Mouse (Mus musculus) megakaryocyte, adult 5-6 weeks (primary cell): ENCODE data around the gene Hacl1. TPM values are rescaled to one million over a fixed set of nuclear protein-coding genes. Genes with fewer than 3 reads are reported as not detected.

Experiments used
- ATAC-seq: 2 replicates; pipeline ENCODE4 v1.8.0; 2016; ENCODE audit warnings: mild to moderate bottlenecking, inconsistent platforms; ENCODE audit not compliant: poor library complexity, severe bottlenecking
- total RNA-seq, 2 experiments: library from RNA; stranded (forward) in 1 of 2; stranded (reverse) in 1 of 2; fragments of 153-499, 151-499 nt in 1 of 2; fragments of 221-1000, 200-1000 nt in 1 of 2; gene quantifications; 2 replicates each; pipeline versions ENCODE4 v1.2.3 to v1.2.4; 2015 to 2017

The Hacl1 gene
- total RNA-seq (2015) (8.0 and 12.2 TPM in 2 replicates), total RNA-seq (2017) (14.6 and 18.1 TPM in 2 replicates)

DNA sequence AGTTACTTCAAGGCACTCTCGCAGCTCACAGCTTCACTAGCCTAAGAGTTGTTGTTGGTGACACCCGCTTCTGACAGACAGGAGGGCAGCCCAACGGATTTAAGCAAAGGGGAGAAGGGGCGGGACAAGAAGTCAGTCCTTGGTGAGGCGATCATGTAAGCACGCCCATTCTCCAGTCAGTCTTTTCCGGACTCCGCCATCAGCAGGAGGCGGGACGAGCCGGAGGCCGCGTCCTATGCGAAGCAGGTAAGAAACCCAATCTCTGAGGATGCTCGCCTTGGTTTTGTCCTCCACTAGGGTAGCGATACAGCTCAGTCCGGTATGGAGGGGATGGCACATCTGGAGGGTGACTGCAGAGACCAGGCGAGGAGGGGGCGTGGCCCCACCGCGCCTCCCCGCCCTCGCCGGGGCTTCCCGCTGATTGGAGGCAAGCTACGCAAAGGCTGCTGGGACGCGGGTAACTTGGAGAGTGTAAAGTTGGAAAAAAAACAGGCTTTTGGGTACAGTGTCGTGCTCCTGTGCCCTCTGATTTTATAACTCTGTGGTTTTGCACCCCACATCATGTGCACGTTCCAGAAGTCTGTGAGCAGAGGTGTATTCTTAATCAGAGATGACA lies at the start of gene Hacl1, which contains the start of gene Btd:
Hacl1 (minus strand) TSS at position 397 of the 616 bp plus-strand sequence.
Btd (plus strand) TSS at position 139 of the 616 bp plus-strand sequence.
- ATAC-seq, result peak; percentile 97

DNA sequence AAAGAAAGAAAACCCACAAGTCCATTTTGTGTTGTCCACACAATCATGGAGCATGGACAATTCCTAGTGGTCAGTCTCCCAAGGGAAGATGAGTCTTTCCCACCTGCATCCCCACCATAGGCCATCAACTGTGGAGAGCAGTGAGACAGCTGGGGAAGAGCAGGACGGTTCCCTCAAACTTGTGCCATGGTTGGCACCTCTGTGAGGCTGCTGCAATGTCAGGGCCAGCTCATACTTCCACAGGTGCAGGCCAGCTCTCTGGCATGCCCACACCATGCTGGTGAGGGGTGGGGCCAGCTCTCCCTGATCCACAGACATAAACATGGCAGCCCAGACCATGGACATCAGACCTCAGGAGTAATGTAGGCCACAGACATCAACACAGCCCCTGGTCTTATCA lies 45.1 kb upstream of the Hacl1 start:
- ATAC-seq, result no peak

DNA sequence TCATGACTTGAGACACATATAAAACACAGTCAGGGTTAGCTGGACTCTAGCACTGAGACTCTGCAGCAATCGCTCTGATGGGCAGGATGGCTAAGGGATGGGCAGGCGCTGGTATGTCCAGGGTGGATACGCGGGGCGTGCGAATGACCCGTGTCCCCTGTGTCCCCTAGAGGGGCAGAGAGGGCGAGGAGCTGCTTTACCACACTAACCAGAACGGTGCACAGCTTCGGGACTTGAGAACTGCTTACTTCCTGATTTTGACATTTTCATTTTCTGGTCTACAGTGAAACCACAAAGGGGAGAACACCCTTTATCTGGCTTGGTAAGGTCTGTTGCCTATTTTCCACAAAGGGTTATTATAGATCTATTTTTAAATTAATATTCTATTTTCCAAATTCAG lies 44.6 kb upstream of the Hacl1 start:
- peak; percentile 75 for ATAC-seq

DNA sequence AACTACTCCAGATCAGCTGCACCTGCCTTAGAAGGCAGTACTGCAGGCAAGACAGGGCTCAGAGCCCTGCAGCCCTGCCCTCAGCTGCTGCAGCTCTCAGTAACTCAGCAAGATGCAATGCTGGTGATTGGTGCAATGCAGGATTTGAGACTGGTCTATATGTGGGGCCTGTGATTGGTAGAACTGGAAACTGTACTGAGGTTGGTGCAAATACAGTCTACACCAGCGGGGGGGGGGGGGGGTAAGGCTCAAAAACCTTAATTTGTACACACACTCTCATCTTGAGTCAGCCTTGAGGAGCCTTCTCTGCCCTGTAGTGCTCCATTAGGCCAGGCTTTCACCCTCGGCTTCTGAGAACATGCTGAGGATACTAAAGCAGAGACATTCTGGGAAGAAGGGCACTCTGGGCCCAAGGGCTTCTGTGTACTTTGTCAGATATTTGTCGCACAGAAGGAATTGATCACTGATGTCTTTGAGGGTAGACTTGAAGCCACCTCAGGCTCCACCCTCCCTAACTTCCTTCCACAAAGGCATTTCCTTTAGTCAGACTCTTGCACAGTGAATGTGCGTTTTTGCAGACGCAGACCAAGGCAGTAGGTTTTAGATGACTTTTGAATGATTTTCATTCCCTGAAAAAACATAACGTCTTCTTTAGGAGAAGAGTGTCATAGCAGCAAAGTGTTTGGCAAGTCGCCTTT lies 43.4 kb upstream of the Hacl1 start:
- ATAC-seq, result peak; percentile 77

DNA sequence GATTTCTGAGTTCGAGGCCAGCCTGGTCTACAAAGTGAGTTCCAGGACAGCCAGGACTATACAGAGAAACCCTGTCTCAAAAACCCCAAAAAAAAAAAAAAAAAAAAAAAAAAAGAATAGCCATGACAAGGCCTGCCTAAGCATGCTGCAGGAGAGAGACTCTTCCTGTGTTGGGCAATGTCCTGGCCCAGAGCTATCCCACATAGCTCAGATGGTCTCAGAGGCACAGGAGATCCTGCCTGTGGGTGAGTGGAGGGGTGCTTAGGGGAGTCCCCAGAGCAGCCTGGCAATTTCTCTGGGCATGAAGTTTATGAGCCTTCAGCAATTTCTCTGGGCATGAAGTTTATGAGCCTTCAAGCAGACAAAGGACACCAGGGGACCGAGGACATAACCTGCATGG lies 42.5 kb upstream of the Hacl1 start:
- ATAC-seq, result no peak

DNA sequence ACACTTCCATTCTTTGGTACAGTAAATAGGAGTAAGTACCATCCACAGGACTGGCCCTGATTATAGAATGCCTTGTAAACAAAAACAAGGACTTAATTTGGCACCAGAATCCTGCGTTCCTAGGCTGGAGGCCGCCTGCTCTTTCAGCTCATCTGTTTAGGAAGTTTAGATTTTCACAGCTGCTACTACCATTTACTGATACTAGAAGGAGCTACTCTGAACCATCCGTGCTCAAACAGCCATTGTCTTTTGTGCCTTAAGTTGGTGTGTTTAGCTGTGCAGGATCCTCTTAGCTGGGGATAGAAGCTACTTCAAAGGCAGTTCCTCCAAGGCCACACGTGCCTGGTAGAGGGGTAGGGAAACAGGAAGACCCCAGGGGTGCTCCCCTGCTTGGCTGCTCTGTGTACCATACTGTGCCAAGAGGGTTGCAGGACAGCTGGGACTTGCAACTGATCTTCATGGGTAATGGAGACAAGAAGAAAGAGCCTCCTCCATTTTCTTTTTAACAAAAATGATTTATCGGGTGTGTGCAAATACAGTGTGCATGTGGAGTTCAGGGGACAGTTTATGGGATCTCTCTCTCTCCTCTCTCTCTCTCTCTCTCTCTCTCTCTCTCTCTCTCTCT lies 41.0 kb upstream of the Hacl1 start:
- ATAC-seq, result no peak

DNA sequence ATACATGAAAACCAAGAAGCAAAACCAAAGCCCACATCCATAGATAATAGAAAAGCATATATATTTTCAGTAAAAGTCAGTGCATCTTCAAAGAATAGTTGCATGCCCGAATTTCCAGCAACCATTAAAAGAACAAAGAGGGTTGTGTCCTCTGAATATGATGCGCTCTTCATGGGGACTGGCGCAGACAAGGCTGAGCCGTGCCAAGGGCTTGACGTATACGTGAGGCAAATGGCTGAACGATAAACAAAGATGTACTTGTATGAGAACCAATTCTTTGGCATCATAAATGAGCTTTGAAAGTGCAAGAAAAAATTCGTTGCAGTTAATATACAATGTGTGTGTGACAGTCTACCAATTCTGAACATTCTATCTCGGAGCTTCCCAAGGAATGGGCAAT lies 40.2 kb upstream of the Hacl1 start:
- no peak for ATAC-seq

DNA sequence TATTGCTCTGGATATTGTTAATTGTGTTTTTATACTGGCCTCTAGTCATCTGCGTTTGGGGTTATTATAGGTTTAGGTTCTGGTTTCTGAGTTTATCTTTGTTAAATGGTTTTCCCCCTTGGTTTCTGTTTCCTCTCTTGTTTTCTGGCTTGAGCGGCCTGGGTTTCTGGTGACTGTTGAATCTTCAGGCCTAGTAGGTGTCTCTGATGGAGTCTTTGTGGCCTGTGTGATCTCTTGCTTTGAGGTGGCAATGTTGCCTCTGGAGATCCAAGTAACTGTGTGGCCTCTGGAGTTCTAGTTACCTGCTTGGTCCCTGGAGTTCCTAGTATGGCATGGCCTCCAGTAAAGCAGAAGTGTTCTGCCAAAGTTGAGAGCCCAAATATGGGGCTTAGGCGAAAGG lies 39.6 kb upstream of the Hacl1 start:
- no peak for ATAC-seq

DNA sequence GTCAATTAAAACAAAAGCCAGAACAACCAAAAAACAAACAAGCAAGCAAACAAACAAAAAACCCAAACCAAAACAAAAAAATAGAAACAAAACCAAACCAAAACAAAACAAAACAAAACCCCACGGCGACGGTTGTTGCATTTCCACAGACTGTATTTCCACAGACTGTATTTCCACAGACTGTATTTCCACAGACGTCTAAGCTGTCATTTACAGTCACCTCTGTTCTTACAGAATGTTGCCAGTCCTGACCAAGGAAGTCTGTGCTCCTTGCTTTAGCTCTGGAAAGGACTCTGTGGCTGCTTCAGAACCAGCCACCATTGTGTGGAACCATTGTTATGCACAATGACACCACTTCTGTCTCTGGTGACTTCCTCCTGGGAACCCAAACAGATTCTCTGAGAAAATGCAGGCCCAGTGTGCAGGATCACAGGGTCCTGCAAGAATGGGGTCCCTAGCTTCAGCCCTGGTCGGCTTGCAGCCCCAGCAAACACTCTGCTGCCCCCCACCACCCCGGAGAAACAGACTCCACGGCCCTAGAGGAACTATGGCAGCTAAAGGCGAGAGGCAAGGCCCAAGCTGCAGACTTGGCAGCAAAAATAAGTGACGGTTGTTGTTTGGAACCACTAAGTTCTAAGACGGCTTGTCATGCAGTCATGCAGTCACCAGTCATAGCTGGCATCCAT lies 30.7 kb upstream of the Hacl1 start:
- ATAC-seq, result peak; percentile 62

DNA sequence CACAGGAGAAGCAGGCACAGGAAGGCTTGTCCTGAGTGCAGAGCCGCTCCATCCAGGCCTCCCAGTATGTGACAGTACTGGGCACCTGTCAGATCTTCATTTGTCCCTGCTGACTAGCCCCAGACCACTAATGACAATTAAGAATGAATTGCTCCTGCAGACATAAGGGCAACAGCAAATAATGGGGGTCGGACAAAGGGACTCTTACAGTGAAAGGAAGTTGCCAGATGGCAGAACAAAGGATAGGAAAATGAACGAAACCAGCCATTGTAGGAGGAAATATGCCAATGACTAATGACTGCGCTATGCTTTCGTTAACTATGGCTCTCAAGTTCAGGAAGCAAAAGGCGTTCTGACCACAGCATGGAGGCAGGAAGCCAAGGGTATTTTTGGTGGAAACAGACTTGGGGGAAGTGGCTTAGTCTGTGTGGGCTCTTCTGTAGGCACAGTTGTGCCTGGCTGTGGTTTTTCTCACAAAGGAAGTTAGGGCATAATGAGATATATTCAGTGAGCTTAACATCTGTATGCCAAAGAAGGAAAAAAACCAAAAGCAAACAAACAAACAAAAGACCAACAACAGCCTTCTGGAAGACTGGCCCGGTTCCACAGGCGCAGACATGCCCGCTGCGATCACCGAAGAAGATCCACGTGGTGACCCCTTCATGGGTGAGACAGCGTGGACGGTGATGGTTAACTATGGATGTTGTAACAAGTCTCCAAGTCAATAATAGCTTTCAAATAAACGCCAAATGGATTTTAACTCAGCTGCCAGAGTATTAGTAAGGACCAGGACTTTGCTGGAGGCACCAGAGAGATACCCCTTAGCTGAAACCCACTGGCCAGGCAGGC lies 28.8 kb upstream of the Hacl1 start:
- ATAC-seq, result peak; percentile 77

DNA sequence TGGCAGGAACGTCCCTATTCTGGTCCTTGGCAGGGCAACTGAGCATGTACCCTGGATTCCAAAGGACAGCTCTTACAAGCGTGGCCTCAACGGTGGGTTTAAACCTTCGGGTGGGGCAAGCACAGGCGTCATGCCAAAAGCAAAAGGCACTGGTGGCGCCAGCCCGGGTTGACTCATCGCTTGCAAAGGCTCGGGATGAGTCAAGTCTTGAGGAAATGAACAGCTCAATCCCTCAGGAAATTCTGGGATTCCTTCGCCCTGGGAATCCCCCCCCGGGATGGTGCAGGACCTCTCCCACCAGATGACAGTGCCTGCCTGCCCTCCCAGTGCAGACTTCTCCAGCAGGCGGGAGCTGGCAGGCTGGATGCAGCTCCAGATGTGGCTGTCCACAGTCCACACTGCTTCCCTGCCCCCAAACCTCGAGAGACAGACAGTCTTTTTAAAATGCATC lies 28.1 kb upstream of the Hacl1 start:
- ATAC-seq, result 0 out of 2 replicates have a peak, but pooled peaks have one; percentile 2

DNA sequence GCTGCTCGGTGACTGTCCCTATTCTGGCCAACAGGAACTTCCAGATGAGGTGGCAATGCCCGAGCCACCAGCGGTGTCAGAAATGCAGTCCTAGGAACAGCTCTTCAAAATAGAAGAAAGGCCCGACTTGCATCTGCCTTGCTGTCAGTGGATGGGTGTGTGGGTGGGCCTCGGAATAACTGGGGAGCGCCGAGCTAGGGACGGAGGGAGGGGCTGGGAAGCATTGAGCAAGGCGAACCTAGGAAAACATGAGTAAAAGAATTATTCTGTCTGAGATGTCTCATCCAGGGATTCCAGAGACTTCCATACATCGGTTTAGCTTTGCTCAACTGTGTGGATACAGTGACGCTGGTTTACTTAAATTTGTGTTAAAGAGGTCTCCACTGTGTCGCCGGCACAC lies 27.2 kb upstream of the Hacl1 start:
- no peak for ATAC-seq

DNA sequence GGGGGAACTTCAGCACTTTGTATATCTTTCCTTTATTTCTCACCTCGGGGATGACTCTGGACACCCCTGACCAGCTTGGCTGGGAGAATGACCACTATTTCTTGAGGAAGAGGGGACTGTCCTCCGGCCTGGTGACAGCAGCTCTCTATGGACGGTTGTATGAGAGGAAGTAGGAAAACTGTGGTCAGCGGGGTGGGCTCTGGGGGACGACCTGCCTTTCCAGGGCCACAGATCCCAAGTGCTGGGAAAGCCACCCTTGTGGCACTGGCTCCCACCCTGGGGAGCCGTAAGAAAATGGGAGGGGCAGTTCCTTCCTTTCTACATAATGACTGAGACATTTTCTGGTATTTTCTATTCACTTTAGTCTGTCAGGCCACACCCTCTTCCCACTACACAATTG lies 26.7 kb upstream of the Hacl1 start:
- no peak for ATAC-seq

DNA sequence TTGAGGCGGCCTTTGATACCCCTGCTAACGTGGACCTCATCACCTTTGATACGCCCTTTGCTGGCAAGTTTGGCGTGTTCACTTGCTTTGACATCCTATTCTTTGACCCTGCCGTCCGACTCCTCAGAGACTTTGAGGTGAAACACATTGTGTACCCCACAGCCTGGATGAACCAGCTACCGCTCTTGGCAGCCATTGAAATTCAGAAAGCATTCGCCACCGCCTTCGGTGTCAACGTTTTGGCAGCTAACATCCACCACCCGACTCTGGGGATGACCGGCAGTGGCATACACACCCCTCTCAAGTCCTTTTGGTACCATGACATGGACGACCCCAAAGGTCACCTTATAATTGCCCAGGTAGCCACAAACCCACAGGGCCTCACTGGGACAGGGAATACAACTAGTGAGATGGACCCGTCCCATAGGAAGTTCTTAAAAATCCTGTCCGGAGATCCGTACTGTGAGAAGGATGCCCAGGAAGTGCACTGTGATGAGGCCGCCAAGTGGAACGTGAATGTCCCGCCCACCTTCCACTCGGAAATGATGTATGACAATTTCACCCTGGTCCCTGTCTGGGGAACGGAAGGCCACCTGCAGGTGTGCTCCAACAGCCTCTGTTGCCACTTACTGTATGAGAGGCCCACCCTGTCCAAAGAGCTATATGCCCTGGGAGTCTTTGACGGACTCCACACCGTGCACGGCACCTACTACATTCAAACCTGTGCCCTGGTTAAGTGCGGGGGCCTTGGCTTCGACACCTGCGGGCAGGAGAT lies 26.0 kb upstream of the Hacl1 start:
- ATAC-seq, result no peak

DNA sequence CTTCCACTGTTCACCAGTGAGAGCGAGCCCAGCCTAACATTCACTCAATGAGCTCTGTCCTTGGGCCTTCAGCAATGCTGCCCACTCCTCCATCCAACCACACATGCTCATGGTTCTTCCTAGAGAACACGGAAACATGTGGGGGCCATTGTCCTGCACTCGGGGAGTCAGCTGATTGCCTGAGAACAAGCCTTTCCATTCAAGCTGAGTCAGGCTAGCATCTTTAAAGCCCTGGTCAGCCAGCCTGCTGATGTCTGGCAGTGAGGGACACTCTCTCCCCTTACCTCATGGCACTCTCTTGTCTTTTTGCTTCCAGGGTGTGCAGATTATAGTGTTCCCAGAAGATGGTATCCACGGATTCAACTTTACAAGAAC lies 24.5 kb upstream of the Hacl1 start:
- no peak for ATAC-seq

DNA sequence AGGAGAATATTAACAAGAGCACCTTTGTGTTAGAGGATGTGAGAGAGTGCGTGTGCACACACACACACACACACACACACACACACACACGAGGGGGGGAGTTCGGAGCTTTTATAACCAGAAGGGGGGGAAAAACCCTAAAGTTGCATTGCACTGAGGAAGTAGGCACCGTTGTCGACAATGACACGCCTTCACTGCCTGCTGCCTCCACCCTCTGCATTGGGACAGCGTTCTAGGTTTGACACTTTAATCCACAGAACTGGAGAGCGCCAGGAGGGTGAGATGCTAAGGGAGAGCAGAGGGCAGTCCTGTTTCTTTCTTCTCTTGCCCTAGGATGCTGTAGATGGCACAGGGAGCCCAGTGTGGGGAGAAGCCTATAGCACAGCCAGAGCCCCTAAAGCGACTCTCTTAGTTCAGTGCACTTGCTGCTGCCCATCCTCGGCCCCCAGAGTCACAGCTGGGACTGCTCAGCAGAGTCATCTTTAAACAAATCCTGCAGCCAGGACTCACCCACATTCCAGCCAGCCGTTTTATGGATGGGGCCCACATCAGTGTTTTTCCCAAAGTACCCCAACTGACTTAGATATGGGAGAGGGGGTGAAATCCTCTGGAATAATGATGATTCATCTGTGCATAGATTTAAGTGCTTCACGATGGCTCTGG lies 23.9 kb upstream of the Hacl1 start:
- peak; percentile 64 for ATAC-seq

DNA sequence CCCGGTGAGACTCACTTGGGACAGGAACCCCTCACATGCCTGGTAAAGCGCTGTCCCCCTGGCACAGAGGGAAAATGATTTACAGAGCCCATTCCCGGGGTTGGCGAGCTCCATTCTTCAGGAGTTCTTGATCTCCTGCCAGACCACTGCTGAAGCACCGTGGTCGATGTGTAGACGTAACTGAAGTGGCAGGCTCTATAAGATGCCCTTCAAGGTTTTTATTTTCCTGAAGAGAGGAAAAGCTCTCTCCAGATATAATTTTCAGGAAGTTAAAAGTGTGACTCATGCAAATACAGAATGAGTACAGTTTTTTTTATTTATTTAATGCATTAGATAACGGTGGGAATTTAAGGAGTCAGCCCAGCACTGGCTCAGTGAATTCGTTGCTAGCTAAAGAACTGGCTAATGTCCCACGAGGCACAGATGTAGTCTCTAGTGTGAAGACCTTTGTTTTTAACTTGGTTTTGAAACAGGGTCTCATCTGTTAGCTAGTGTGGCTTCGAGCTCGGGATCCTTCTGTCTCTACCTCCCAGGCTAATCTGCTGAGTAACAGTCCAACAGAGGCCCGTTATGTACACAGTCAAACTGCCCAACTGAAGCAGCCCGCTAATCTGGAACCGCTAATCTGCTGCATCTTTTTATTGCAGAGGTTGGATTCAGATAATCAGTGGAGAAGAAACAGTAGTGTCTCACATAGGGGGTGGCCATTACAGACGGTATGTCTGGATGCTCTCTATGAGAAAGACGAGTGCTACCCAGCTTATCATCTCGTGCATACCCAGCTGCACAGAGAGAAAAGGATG lies 23.2 kb upstream of the Hacl1 start:
- ATAC-seq, result no peak

DNA sequence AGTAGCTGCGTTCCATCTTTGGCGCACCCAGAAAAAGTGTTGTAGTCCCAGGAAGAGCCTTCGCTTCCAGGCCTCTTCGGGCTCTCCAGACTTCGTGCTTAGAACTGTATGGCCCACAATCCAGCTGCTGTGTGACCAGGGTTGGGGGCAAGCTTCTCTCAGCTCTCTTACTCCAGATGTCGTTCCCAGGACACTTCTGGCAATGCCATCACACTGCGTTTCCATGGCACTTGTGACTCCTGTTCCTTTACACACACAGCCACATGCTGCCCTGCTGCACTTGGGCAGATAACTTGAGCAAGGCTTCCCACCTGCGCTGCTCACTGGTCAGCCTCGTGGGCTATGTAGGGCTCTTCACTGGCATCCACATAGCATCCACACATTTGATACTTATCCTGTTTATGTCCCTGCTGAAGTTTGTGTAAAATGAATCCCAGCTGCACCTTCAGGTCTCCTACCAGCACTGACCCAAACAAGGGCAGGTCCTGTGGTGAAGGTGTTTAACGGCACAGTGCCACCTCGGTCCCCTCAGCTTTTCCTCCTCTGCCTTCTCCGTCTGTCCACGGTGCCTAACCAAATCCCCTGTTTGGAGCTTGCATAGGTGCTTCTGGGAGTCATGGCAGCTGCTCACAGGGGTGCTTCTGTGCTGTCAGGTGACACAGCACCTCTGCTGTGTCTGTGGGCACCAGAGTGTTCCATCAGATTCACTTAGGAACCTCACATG lies 22.5 kb upstream of the Hacl1 start:
- ATAC-seq, result no peak
